Comparison of ENCODE assay signal across 8 mouse cellular contexts in the genomic region with DNA sequence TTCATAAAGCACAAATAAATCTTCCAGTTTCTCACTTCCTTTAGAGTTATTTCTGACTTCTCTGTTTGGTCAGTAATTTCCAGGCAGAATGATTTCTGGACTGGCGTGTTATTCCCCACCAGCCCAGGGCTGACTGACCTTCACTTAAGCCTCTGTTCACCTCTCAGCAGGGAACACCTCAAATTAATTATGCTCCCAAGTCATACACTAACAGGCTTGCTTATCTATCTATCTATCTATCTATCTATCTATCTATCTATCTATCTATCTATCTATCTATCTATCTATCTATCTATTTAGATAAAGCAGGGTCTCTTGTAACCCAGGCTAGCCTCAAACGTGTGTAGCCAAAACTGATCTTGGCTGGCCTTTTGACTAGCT. TPM values are rescaled to one million over a fixed set of nuclear protein-coding genes. Genes with fewer than 3 reads are reported as not detected.
DNase-seq lines count a peak whose midpoint lies in the region; ATAC-seq and TF ChIP-seq lines count a peak whose summit lies in the region.

No protein-coding gene starts in this region.

- H3K9me3 ChIP-seq in stomach, embryonic 14.5 days (ENCODE audit: control insufficient read depth, low read depth, low read length): no peaks in the 10 kb centered on the region
- no peaks in the 10 kb centered on the region for H3K9me3 ChIP-seq in stomach, postnatal 0 days (ENCODE audit: control insufficient read depth, low read length)
- no peaks in the 10 kb centered on the region for H3K9me3 ChIP-seq in liver, embryonic 12.5 days (replicated peaks)
- no peaks in the 10 kb centered on the region for H3K9me3 ChIP-seq in stomach, embryonic 16.5 days (replicated peaks; ENCODE audit: control insufficient read depth, low read length)

- no peak overlapping the region; the same call in 1 of the 2 replicates for H3K4me3 ChIP-seq in stomach, embryonic 14.5 days (ENCODE audit: low read depth, low read length)
- H3K4me3 ChIP-seq in stomach, postnatal 0 days (ENCODE audit: low read depth, low read length): no peak overlapping the region
- peak overlapping the region; percentile 58 for H3K4me3 ChIP-seq in liver, embryonic 12.5 days
- H3K4me3 ChIP-seq in stomach, embryonic 16.5 days (replicated peaks; ENCODE audit: low read length): 0 out of 2 replicates have a peak overlapping the region, but pooled peaks have one; percentile 62

- peak; percentile 78 for DNase-seq in heart, adult 11 months
- DNase-seq in heart, adult 9 months (ENCODE audit: low spot score in 2 of 2): no peak
- DNase-seq in stomach, postnatal 0 days (ENCODE audit: low spot score): no peak
- DNase-seq in testis, postnatal 10 days (ENCODE audit: low spot score): no peak
- DNase-seq in cerebellum, adult 18-20 months: no peak

- peak overlapping the region; percentile 95; the same call in 1 of the 2 replicates for H3K4me2 ChIP-seq in stomach, embryonic 14.5 days (replicated peaks; ENCODE audit: low read depth, low read length)
- no peak overlapping the region; the same call in 1 of the 2 replicates for H3K4me2 ChIP-seq in stomach, postnatal 0 days (replicated peaks; ENCODE audit: low read depth)
- H3K4me2 ChIP-seq in liver, embryonic 12.5 days: peak overlapping the region; percentile 81
- peak overlapping the region; percentile 99 for H3K4me2 ChIP-seq in stomach, embryonic 16.5 days (ENCODE audit: low read depth, low read length)

- peaks cover 38% of the 10 kb centered on the region for H3K36me3 ChIP-seq in stomach, embryonic 14.5 days (ENCODE audit: control insufficient read depth, insufficient read depth, low read length)
- H3K36me3 ChIP-seq in stomach, postnatal 0 days (ENCODE audit: control insufficient read depth, insufficient read depth, low read length): peaks cover 25% of the 10 kb centered on the region
- peaks cover 56% of the 10 kb centered on the region for H3K36me3 ChIP-seq in liver, embryonic 12.5 days
- peaks cover 21% of the 10 kb centered on the region; the same call in 1 of the 2 replicates for H3K36me3 ChIP-seq in stomach, embryonic 16.5 days (ENCODE audit: control insufficient read depth, insufficient read depth, low read length)

- no peak for TF ChIP-seq CTCF in stomach, postnatal 0 days (IDR thresholded peaks at IDR 0.05; ENCODE audit: low read depth)

- no peak overlapping the region for H3K9ac ChIP-seq in stomach, embryonic 14.5 days (replicated peaks; ENCODE audit: low read depth, low read length)
- H3K9ac ChIP-seq in stomach, postnatal 0 days (ENCODE audit: low read length): no peak overlapping the region
- no peak overlapping the region for H3K9ac ChIP-seq in liver, embryonic 12.5 days
- no peak overlapping the region for H3K9ac ChIP-seq in stomach, embryonic 16.5 days (ENCODE audit: low read length)

- no peak for TF ChIP-seq EP300 in stomach, postnatal 0 days (optimal IDR thresholded peaks at IDR 0.05)

- no peaks in the 10 kb centered on the region for H3K4me1 ChIP-seq in stomach, embryonic 14.5 days (ENCODE audit: control insufficient read depth, insufficient read depth, low read length)
- no peaks in the 10 kb centered on the region for H3K4me1 ChIP-seq in stomach, postnatal 0 days (replicated peaks; ENCODE audit: control insufficient read depth, insufficient read depth)
- peaks cover 12% of the 10 kb centered on the region for H3K4me1 ChIP-seq in liver, embryonic 12.5 days
- peaks cover 10% of the 10 kb centered on the region for H3K4me1 ChIP-seq in stomach, embryonic 16.5 days (ENCODE audit: control insufficient read depth, insufficient read depth, low read length)

- H3K27ac ChIP-seq in stomach, embryonic 14.5 days (ENCODE audit: low read length): no peak overlapping the region
- no peak overlapping the region for H3K27ac ChIP-seq in stomach, postnatal 0 days (replicated peaks)
- no peak overlapping the region for H3K27ac ChIP-seq in liver, embryonic 12.5 days
- H3K27ac ChIP-seq in stomach, embryonic 16.5 days (ENCODE audit: low read length): no peak overlapping the region

- 46% methylated on average over 2 of the region's 2 CpGs for WGBS in stomach, embryonic 14.5 days
- 51% methylated on average over 2 of the region's 2 CpGs for WGBS in stomach, postnatal 0 days
- 48% methylated on average over 2 of the region's 2 CpGs for WGBS in liver, embryonic 12.5 days (ENCODE audit: insufficient replicate concordance)
- WGBS in stomach, embryonic 16.5 days: 51% methylated on average over 2 of the region's 2 CpGs

- 0 out of 2 replicates have a peak, but pooled peaks cover 5% of the 10 kb centered on the region for H3K27me3 ChIP-seq in stomach, embryonic 14.5 days (ENCODE audit: control insufficient read depth, insufficient read depth, low read length)
- H3K27me3 ChIP-seq in stomach, postnatal 0 days (ENCODE audit: control insufficient read depth, insufficient read depth, low read length): no peaks in the 10 kb centered on the region
- H3K27me3 ChIP-seq in liver, embryonic 12.5 days (replicated peaks): peaks cover 27% of the 10 kb centered on the region
- H3K27me3 ChIP-seq in stomach, embryonic 16.5 days (ENCODE audit: control insufficient read depth, insufficient read depth, low read length): no peaks in the 10 kb centered on the region

- no peak for ATAC-seq in stomach, embryonic 14.5 days (ENCODE audit: insufficient number of reproducible peaks, insufficient read depth, low FRiP score, low read depth)
- ATAC-seq in stomach, postnatal 0 days (ENCODE audit: low FRiP score, low TSS enrichment): no peak; the same call in 1 of the 2 replicates
- ATAC-seq in liver, embryonic 12.5 days: peak; percentile 11; the same call in 1 of the 2 replicates
- no peak for ATAC-seq in stomach, embryonic 16.5 days (ENCODE audit: insufficient read depth, low FRiP score)

RNA-seq across cellular contexts. Expression of a gene that starts 0.3 kb away (rescaled TPM):
- 8.7 and 9.3 TPM in 2 replicates for polyA plus RNA-seq in stomach, embryonic 14.5 days (2014; fragmentation: Nextera tagmentation; extraction: Ambion mirVana)
- polyA plus RNA-seq in stomach, postnatal 0 days (2015; fragmentation: Nextera tagmentation; extraction: Ambion mirVana): 7.5 and 8.2 TPM in 2 replicates
- 1.4 and 1.5 TPM in 2 replicates for polyA plus RNA-seq in liver, embryonic 12.5 days (2016; fragmentation: Nextera tagmentation; extraction: Ambion mirVana)
- 7.0 and 9.2 TPM in 2 replicates for polyA plus RNA-seq in stomach, embryonic 16.5 days (2015; fragmentation: Nextera tagmentation; extraction: Ambion mirVana)

RNA-seq across cellular contexts. Expression of a gene that starts 12.5 kb away (rescaled TPM):
- polyA plus RNA-seq in stomach, embryonic 14.5 days (2014; fragmentation: Nextera tagmentation; extraction: Ambion mirVana): 52.6 and 59.4 TPM in 2 replicates
- 23.4 and 27.1 TPM in 2 replicates for polyA plus RNA-seq in stomach, postnatal 0 days (2015; fragmentation: Nextera tagmentation; extraction: Ambion mirVana)
- polyA plus RNA-seq in liver, embryonic 12.5 days (2016; fragmentation: Nextera tagmentation; extraction: Ambion mirVana): 10.1 and 11.0 TPM in 2 replicates
- 54.6 and 60.2 TPM in 2 replicates for polyA plus RNA-seq in stomach, embryonic 16.5 days (2015; fragmentation: Nextera tagmentation; extraction: Ambion mirVana)

RNA-seq across cellular contexts. Expression of a gene that starts 18.8 kb away (rescaled TPM):
- 31.8 and 32.5 TPM in 2 replicates for polyA plus RNA-seq in stomach, embryonic 14.5 days (2014; fragmentation: Nextera tagmentation; extraction: Ambion mirVana)
- 19.4 and 20.3 TPM in 2 replicates for polyA plus RNA-seq in stomach, postnatal 0 days (2015; fragmentation: Nextera tagmentation; extraction: Ambion mirVana)
- polyA plus RNA-seq in liver, embryonic 12.5 days (2016; fragmentation: Nextera tagmentation; extraction: Ambion mirVana): 30.1 and 30.9 TPM in 2 replicates
- polyA plus RNA-seq in stomach, embryonic 16.5 days (2015; fragmentation: Nextera tagmentation; extraction: Ambion mirVana): 30.3 and 33.9 TPM in 2 replicates

RNA-seq across cellular contexts. Expression of a gene that starts 18.8 kb away (rescaled TPM):
- polyA plus RNA-seq in stomach, embryonic 14.5 days (2014; fragmentation: Nextera tagmentation; extraction: Ambion mirVana): 41.1 and 42.1 TPM in 2 replicates
- 27.3 and 28.7 TPM in 2 replicates for polyA plus RNA-seq in stomach, postnatal 0 days (2015; fragmentation: Nextera tagmentation; extraction: Ambion mirVana)
- 38.4 and 40.9 TPM in 2 replicates for polyA plus RNA-seq in liver, embryonic 12.5 days (2016; fragmentation: Nextera tagmentation; extraction: Ambion mirVana)
- polyA plus RNA-seq in stomach, embryonic 16.5 days (2015; fragmentation: Nextera tagmentation; extraction: Ambion mirVana): 34.0 and 38.4 TPM in 2 replicates

RNA-seq across cellular contexts. Expression of a gene that starts 38.7 kb away (rescaled TPM):
- polyA plus RNA-seq in stomach, embryonic 14.5 days (2014; fragmentation: Nextera tagmentation; extraction: Ambion mirVana): 0.82 and 1.1 TPM in 2 replicates
- 5.5 and 6.2 TPM in 2 replicates for polyA plus RNA-seq in stomach, postnatal 0 days (2015; fragmentation: Nextera tagmentation; extraction: Ambion mirVana)
- polyA plus RNA-seq in liver, embryonic 12.5 days (2016; fragmentation: Nextera tagmentation; extraction: Ambion mirVana): 0.26 and 0.31 TPM in 2 replicates
- 8.0 and 10.5 TPM in 2 replicates for polyA plus RNA-seq in stomach, embryonic 16.5 days (2015; fragmentation: Nextera tagmentation; extraction: Ambion mirVana)

Comparison
In these comparisons a context has a peak if more than half of its experiments do, and no peak if none do; other contexts are left out.
1. H3K4me3 ChIP-seq: peak in liver, embryonic 12.5 days (single experiment) and stomach, embryonic 16.5 days (single experiment); none in stomach, embryonic 14.5 days (single experiment) and stomach, postnatal 0 days (single experiment).